Mouse (Mus musculus): ENCODE results near the gene Aen. TPM values are rescaled to one million over a fixed set of nuclear protein-coding genes. Genes with fewer than 3 reads are reported as not detected.
A peak's percentile ranks its signal among the peaks of the same experiment; 100 is the strongest.

The Aen gene
- polyA plus RNA-seq, 1 experiment from 2014 or later: 31.4 TPM

GRCm38 (mm10) chr7:78953886-78954572 is 58.4 kb downstream of the Aen start:
- Histone ChIP-seq H3K4me1 (ENCODE audit: control insufficient read depth, insufficient read depth, low read length) (no peaks in the 10 kb centered on the region), H3K9ac (ENCODE audit: low read length) (no peak overlapping the region), H3K27me3 (ENCODE audit: control insufficient read depth, insufficient read depth, low read length) (no peaks in the 10 kb centered on the region), H3K9me3 (replicated peaks; ENCODE audit: control insufficient read depth, low read length) (no peaks in the 10 kb centered on the region), H3K4me2 (ENCODE audit: low read depth, low read length) (peak overlapping the region; percentile 31), H3K4me3 (ENCODE audit: low read length) (no peak overlapping the region), H3K27ac (ENCODE audit: low read length) (no peak overlapping the region), H3K36me3 (ENCODE audit: control insufficient read depth, insufficient read depth) (no peaks in the 10 kb centered on the region)
- ATAC-seq (replicated peaks; ENCODE audit: extremely low read depth, insufficient read depth, low FRiP score): no peak
- WGBS: 28% methylated on average over 11 of the region's 11 CpGs

- H3K27me3 ChIP-seq (ENCODE audit: control insufficient read depth, insufficient read depth, low read length): no peaks in the 10 kb centered on the region
- H3K4me1 ChIP-seq (ENCODE audit: control insufficient read depth, insufficient read depth, low read length): no peaks in the 10 kb centered on the region
- no peak overlapping the region for H3K9ac ChIP-seq (ENCODE audit: low read length)
- no peaks in the 10 kb centered on the region for H3K9me3 ChIP-seq (replicated peaks; ENCODE audit: control insufficient read depth, low read length)
- no peak overlapping the region for H3K27ac ChIP-seq (ENCODE audit: low read length)
- H3K4me2 ChIP-seq (ENCODE audit: low read depth, low read length): no peak overlapping the region
- H3K36me3 ChIP-seq (ENCODE audit: control insufficient read depth, insufficient read depth): no peaks in the 10 kb centered on the region
- no peak overlapping the region for H3K4me3 ChIP-seq (ENCODE audit: low read length)
- WGBS: 77% methylated on average over 6 of the region's 6 CpGs
- no peak for ATAC-seq (replicated peaks; ENCODE audit: extremely low read depth, insufficient read depth, low FRiP score)
Observed at GRCm38 (mm10) chr7:78954619-78955018, 59.0 kb downstream of the Aen start.

- Histone ChIP-seq H3K4me3 (ENCODE audit: low read length) (no peak overlapping the region), H3K9me3 (replicated peaks; ENCODE audit: control insufficient read depth, low read length) (no peaks in the 10 kb centered on the region), H3K36me3 (ENCODE audit: control insufficient read depth, insufficient read depth) (no peaks in the 10 kb centered on the region), H3K4me2 (ENCODE audit: low read depth, low read length) (no peak overlapping the region), H3K27ac (ENCODE audit: low read length) (no peak overlapping the region), H3K9ac (ENCODE audit: low read length) (no peak overlapping the region), H3K27me3 (ENCODE audit: control insufficient read depth, insufficient read depth, low read length) (no peaks in the 10 kb centered on the region), H3K4me1 (ENCODE audit: control insufficient read depth, insufficient read depth, low read length) (no peaks in the 10 kb centered on the region)
- 89% methylated on average over 6 of the region's 6 CpGs for WGBS
- no peak for ATAC-seq (replicated peaks; ENCODE audit: extremely low read depth, insufficient read depth, low FRiP score)
Observed at GRCm38 (mm10) chr7:78955086-78955485, 59.4 kb downstream of the Aen start.

DNA sequence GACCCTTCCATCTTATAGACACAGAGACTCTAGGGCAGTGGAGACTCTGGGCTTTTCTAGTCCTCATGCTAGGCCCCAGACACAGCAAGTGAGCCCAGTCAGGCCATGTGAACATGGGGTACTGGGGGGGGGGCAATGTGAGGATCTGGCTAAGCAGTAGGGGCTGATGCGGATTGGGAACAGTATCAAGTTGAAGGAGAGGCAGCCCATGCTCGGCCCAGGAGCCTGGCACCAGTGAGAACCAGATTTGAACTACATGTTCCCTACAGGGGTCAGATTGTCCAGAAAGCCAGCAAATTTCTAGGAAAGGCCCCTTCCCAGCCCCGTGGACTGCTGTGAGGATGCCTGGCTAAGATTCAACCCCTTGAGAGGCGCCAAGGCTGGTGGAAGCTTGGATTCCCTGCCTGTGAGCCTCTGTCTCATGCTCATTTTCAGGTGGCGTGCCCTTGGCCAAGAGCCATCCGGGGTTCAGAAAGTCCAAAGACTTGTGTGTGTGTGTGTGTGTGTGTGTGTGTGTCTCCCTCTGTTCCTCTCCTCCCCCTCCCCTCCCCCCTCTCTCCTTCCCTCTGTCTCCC is 62.9 kb downstream of the Aen start:
- no peak overlapping the region for H3K4me3 ChIP-seq (ENCODE audit: low read length)
- no peak overlapping the region for H3K9ac ChIP-seq (ENCODE audit: low read length)
- H3K4me2 ChIP-seq (ENCODE audit: low read depth, low read length): no peak overlapping the region
- no peaks in the 10 kb centered on the region for H3K9me3 ChIP-seq (replicated peaks; ENCODE audit: control insufficient read depth, low read length)
- ATAC-seq (replicated peaks; ENCODE audit: extremely low read depth, insufficient read depth, low FRiP score): no peak
- H3K27me3 ChIP-seq (ENCODE audit: control insufficient read depth, insufficient read depth, low read length): no peaks in the 10 kb centered on the region
- no peaks in the 10 kb centered on the region for H3K4me1 ChIP-seq (ENCODE audit: control insufficient read depth, insufficient read depth, low read length)
- WGBS: 68% methylated on average over 6 of the region's 6 CpGs
- H3K36me3 ChIP-seq (ENCODE audit: control insufficient read depth, insufficient read depth): no peaks in the 10 kb centered on the region
- H3K27ac ChIP-seq (ENCODE audit: low read length): no peak overlapping the region

Small RNAs within 50 kb of the gene (microRNA-seq; reads per million reads assigned to microRNA genes)
- 4.7 reads per million, percentile 18 among the genes with 10 or more reads in this experiment for gene Mir7-2

Other genes with a start within 250 kb of the Aen start
- gene Ntrk3, start 157.8 kb upstream of the Aen start, polyA plus RNA-seq (2015; fragmentation: Nextera tagmentation; extraction: Ambion mirVana): 1.9 and 2.3 TPM in 2 replicates
- gene Mrps11, start 112.7 kb upstream of the Aen start, polyA plus RNA-seq (2015; fragmentation: Nextera tagmentation; extraction: Ambion mirVana): 59.0 and 64.7 TPM in 2 replicates
- gene Mrpl46, start 112.3 kb upstream of the Aen start, polyA plus RNA-seq (2015; fragmentation: Nextera tagmentation; extraction: Ambion mirVana): 59.2 and 64.9 TPM in 2 replicates
- 13.5 and 14.2 TPM in 2 replicates for gene Det1, start 48.6 kb upstream of the Aen start, polyA plus RNA-seq (2015; fragmentation: Nextera tagmentation; extraction: Ambion mirVana)
- 15.4 and 22.5 TPM in 2 replicates for gene Isg20, start 17.6 kb downstream of the Aen start, polyA plus RNA-seq (2015; fragmentation: Nextera tagmentation; extraction: Ambion mirVana)
- 2.1 and 2.2 TPM in 2 replicates for gene Acan, start 157.6 kb downstream of the Aen start, polyA plus RNA-seq (2015; fragmentation: Nextera tagmentation; extraction: Ambion mirVana)
- 0.45 and 0.64 TPM in 2 replicates for gene Hapln3, start 235.2 kb downstream of the Aen start, polyA plus RNA-seq (2015; fragmentation: Nextera tagmentation; extraction: Ambion mirVana)

Measured in heart, embryonic 16.5 days (tissue).